Mouse (Mus musculus) heart, adult 2 months (tissue): ENCODE measurements at regions not wholly inside any gene's neighbourhood (a gene's known extent, or its start where the extent isn't known, plus 50 kb on each side); places are given as distances from the start of the nearest gene placed in this dataset.
"Not testable (repeated sequence)": the region's sequence is repeated elsewhere in the genome, so short reads cannot be mapped to it uniquely, and the experiment has no call there.

Experiments
- CTCF ChIP-seq: fragments of 200-600 bp; IDR thresholded peaks from 2 replicates; pipeline ENCODE4 v1.8.1; 2022; ENCODE audit warnings: antibody characterized with exemption, mild to moderate bottlenecking, moderate library complexity
- EP300 ChIP-seq: fragments of 200-500 bp; IDR thresholded peaks from 2 replicates; pipeline ENCODE4 v1.6.1; 2011; ENCODE audit warnings: low read depth, low read length, control low read depth; ENCODE audit not compliant: insufficient read depth

- TF ChIP-seq EP300, CTCF: not testable (repeated sequence)
Measured at GRCm38 (mm10) chr2:181931077-181931815, 59.7 kb upstream of the Gm14496 start.
